Mouse (Mus musculus) urinary bladder, postnatal 36 days (tissue): Measurements from ENCODE around the gene Gria4.
"Not testable (repeated sequence)": the region's sequence is repeated elsewhere in the genome, so short reads cannot be mapped to it uniquely, and the experiment has no call there.

ENCODE experiments used
- DNase-seq, 2 experiments: peaks; one replicate each; pipeline ENCODE4 v3.0.0; 2022; ENCODE audit warnings: low spot score in 2 of 2, mixed read lengths in 1 of 2

Gene Gria4

GRCm38 (mm10) chr9:4795544-4796288, at the start of gene Gria4:
Gene Gria4, minus strand, starts transcription at chr9:4796234.
- peak; percentile 6 to 17 for DNase-seq

- DNase-seq: not testable (repeated sequence)
Measured at GRCm38 (mm10) chr9:4810941-4811340, 14.9 kb upstream of the Gria4 start.

GRCm38 (mm10) chr9:4803151-4803755, 7.2 kb upstream of the Gria4 start:
- no peak for DNase-seq

GRCm38 (mm10) chr9:4797396-4797795, 1.4 kb upstream of the Gria4 start:
- no peak for DNase-seq

- DNase-seq: no peak
Measured at GRCm38 (mm10) chr9:4796289-4796645, 233 bp upstream of the Gria4 start.

GRCm38 (mm10) chr9:4795075-4795474, 959 bp downstream of the Gria4 start:
- peak in 1 of 2 experiments; percentile 2 for DNase-seq

- DNase-seq: no peak
Measured at GRCm38 (mm10) chr9:4794411-4794810, 1.6 kb downstream of the Gria4 start.

GRCm38 (mm10) chr9:4749407-4749806, 46.6 kb downstream of the Gria4 start:
- DNase-seq: not testable (repeated sequence)

GRCm38 (mm10) chr9:4714086-4714485, 81.9 kb downstream of the Gria4 start:
- no peak for DNase-seq

- no peak for DNase-seq
Measured at GRCm38 (mm10) chr9:4712367-4712766, 83.7 kb downstream of the Gria4 start.

- no peak for DNase-seq
Measured at GRCm38 (mm10) chr9:4687149-4687548, 108.9 kb downstream of the Gria4 start.

GRCm38 (mm10) chr9:4680244-4680643, 115.8 kb downstream of the Gria4 start:
- DNase-seq: no peak

- no peak for DNase-seq
Measured at GRCm38 (mm10) chr9:4679099-4679498, 116.9 kb downstream of the Gria4 start.

- DNase-seq: no peak
Measured at GRCm38 (mm10) chr9:4665691-4666090, 130.3 kb downstream of the Gria4 start.

- no peak for DNase-seq
Measured at GRCm38 (mm10) chr9:4662421-4662820, 133.6 kb downstream of the Gria4 start.

GRCm38 (mm10) chr9:4658951-4659350, 137.1 kb downstream of the Gria4 start:
- DNase-seq: no peak

GRCm38 (mm10) chr9:4654333-4654732, 141.7 kb downstream of the Gria4 start:
- no peak for DNase-seq

- no peak for DNase-seq
Measured at GRCm38 (mm10) chr9:4639192-4639900, 156.7 kb downstream of the Gria4 start.

GRCm38 (mm10) chr9:4631910-4632309, 164.1 kb downstream of the Gria4 start:
- DNase-seq: no peak

GRCm38 (mm10) chr9:4615286-4615685, 180.7 kb downstream of the Gria4 start:
- no peak for DNase-seq

- DNase-seq: no peak
Measured at GRCm38 (mm10) chr9:4605354-4605753, 190.7 kb downstream of the Gria4 start.

GRCm38 (mm10) chr9:4604236-4604635, 191.8 kb downstream of the Gria4 start:
- DNase-seq: no peak

GRCm38 (mm10) chr9:4601788-4602187, 194.2 kb downstream of the Gria4 start:
- DNase-seq: no peak
